Mouse (Mus musculus) cerebellum, postnatal 10 days (tissue): ENCODE measurements around the gene Cmtm4.

Experiments used
- DNase-seq, 2 experiments: peaks; one replicate each; pipeline ENCODE4 v3.0.0; 2021; ENCODE audit warnings: mixed read lengths in 2 of 2

The Cmtm4 gene

GRCm38 (mm10) chr8:104410628-104411273 is 15.1 kb upstream of the Cmtm4 start:
- no peak for DNase-seq

DNA sequence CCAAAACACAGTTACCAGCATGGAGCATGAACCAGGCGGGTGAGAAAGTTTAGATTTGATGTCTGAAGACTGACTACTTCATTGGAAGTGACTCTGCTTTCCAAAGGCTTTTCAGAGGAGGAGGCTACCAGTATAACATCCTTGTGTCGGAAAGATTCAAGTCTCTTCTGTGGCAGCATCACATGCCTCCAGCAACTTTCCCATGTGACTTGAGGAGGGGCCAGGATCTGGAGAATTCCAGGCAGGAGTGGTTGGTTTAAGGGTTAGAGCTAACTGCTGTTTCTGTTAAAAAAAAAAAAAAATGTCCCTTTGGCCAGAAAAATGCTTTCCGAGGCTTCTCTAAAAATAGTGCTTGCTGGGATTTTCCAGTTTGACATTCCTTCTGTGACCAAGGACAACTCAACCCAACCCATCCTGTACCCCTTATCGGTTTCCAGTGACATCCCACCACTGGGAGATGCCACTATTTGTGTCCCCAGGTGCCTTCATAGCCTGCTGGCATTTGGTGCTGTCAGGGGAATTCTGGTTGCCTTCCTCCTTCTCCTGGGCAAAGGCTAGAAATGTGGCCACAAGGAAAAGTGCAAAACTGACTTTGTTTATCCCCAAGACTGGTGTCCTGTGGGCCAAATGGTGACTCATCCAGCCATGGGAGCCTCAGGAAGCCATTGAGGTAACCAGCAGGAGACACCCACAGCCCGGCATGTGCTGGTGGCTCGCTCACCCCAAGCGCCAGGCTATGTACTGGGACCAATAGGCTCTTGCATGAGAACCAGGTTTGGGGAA is 12.9 kb upstream of the Cmtm4 start:
- DNase-seq: no peak

- DNase-seq: no peak
These were observed 10.9 kb upstream of the Cmtm4 start for GRCm38 (mm10) chr8:104406340-104407128.

DNA sequence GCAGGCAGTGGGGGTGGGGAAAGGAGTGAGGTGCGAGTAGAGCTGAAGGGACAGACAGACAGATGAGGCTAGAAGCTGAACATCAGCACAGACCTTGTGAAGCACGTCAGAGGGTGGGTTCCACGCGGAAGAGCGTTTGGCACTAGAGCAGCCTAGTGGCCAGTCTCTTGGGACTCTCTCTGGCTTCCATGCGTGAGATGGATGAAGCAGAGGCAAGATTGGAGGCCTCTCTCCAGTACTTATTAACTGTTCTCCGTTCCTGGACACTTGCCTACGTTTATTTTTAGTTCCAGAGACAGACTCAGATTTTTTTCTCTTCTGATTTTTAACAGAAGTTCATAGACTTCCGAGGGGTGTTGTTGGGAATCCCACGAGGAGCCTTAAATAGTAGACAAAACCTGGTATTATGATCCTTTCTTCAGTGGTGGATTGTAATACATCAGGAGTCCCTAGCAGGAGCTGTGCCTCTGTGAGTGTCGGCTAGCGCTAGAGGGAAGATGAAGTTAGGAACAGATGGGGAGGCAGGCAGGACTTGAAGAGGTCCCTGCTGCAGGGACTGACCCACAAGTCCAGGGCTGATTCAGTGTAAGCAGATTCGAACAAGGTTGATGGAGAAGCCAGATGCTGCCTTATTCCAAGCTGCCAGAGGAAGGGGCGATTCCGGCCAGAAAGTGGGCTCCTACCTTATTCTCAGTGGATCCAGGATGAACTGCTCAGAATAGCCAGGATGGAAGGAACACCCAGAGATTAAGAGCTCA is 10.0 kb upstream of the Cmtm4 start:
- peak; percentile 34 to 51 for DNase-seq

DNA sequence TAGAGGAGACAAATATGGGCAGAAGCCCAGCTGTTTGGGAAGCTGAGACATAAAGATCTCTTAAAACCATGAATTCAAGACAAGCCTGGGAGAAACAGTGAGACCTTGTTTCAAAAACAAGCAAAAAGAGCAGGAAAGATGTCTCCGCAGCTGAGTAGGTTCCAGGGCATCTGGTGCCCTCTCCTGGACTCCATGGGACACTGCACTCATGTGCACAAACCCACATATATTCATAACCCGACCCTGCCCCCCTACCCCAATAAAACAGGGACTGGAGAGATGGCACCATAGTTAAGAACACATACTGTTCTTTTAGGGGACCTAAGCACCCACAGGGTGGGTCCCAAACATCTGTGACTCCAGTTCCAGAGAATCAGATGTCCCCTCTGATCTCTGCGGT is 8.0 kb upstream of the Cmtm4 start:
- DNase-seq: no peak

- DNase-seq: peak; percentile 74 to 76
These were observed 555 bp downstream of the Cmtm4 start for GRCm38 (mm10) chr8:104394801-104395702.

- no peak for DNase-seq
These were observed 1.8 kb downstream of the Cmtm4 start for GRCm38 (mm10) chr8:104393767-104394166.

- DNase-seq: no peak
These were observed 2.5 kb downstream of the Cmtm4 start for GRCm38 (mm10) chr8:104393139-104393538.

- DNase-seq: no peak
These were observed 5.4 kb downstream of the Cmtm4 start for GRCm38 (mm10) chr8:104390245-104390644.

GRCm38 (mm10) chr8:104387980-104388379 is 7.6 kb downstream of the Cmtm4 start:
- peak; percentile 73 for DNase-seq

DNA sequence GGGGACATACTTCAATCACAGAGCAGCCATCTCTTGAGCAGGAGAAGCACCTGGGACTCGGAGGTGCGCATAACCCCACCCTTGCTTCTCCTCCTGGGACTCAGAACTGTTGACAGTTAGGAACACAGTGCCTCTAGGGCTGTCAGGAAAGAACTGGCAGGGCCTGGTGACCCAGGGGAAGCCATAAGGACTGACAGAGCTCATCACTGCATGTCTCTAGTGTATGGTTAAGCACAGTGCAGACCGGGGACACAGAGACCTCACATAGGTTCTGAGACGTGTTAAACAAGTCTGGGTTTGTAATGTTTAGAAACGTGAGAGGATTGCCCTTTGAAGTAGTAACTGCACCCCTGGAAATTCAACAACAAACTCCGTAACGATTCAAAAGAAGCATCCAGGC is 8.1 kb downstream of the Cmtm4 start:
- DNase-seq: no peak

GRCm38 (mm10) chr8:104386693-104387092 is 8.9 kb downstream of the Cmtm4 start:
- no peak for DNase-seq

GRCm38 (mm10) chr8:104383977-104384376 is 11.6 kb downstream of the Cmtm4 start:
- no peak for DNase-seq

- peak in 1 of 2 experiments; percentile 47 for DNase-seq
These were observed 12.3 kb downstream of the Cmtm4 start for GRCm38 (mm10) chr8:104383296-104383695.

DNA sequence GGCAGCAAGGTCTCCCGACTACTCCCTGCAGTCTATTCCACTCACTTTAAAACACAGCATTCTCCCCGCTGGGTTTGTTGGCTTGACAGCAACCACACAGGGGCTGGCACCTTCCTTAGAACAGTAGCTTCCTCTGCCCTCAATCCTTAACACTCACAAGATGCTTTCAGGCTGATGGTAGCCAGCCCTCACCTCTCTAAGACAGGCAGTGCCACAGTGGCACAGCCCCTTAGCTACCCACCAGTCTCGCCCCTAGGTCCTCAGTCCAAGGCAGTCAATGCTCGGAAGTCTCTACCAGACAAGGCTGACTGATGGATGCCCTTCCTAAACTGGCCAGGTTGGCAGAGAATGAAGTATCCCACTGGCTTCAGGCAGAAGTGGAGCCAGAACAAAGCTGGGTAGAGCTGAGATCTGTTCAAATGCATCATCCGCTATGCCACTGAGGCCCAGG is 14.6 kb downstream of the Cmtm4 start:
- peak; percentile 82 to 85 for DNase-seq

DNA sequence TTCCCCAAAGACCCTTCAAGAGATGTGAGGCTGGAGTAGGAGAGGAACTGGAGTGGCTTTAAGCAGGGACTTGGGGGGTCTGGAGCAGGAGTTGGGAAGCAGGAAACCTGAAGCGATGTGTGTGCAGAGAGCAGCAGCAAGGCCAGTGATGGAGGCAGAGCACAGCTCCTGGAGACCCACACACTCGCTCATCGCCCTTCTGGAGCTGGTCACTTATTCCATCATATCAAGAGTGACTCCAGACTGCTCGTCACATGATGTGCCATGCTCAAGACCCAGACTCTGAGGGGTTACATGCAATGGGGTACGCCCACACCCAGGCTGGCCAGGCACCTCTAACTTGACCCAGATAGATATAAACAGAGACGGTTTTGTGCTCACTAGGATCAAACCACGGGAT is 15.3 kb downstream of the Cmtm4 start:
- no peak for DNase-seq

GRCm38 (mm10) chr8:104379301-104379836 is 16.2 kb downstream of the Cmtm4 start:
- no peak for DNase-seq

DNA sequence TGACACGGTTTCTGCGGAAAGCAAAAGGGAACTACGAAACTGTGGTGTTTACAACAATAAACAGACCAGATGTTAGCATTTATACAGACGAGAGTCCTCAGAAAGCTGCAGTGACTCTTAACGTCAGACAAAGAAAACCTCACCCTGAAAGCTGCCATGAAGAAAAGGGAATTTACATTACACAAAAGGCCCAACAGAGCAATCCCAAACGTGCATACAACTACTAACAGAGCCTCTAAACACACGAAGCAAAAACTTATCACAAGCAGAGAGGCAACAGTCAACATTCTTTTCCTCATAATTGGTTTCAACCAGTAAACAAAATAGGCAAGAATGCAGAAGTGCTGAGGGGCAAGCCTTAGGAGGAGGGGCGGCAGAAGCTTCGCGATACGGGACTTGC is 18.9 kb downstream of the Cmtm4 start:
- DNase-seq: no peak

GRCm38 (mm10) chr8:104375959-104376358 is 19.6 kb downstream of the Cmtm4 start:
- DNase-seq: no peak

GRCm38 (mm10) chr8:104374864-104375846 is 20.5 kb downstream of the Cmtm4 start:
- peak; percentile 75 to 76 for DNase-seq
